Mouse (Mus musculus) spleen, adult 2 months (tissue): ENCODE data around the gene Lime1. TPM values are rescaled to one million over a fixed set of nuclear protein-coding genes. Genes with fewer than 3 reads are reported as not detected.

Experiments
- DNase-seq, 2 experiments: peaks; one replicate each; pipeline versions ENCODE4 v3.0.0 to v3.0.0-alpha.2; 2012 to 2021; ENCODE audit warnings: low spot score in 2 of 2, low read depth in 1 of 2
- H3K27ac ChIP-seq: fragments of 200-500 bp; 2 replicates; pipeline ENCODE4 v1.5.1; 2012; ENCODE audit warnings: low read length, inconsistent platforms; ENCODE audit not compliant: insufficient read depth
- H3K27me3 ChIP-seq: fragments of 200-500 bp; 2 replicates; pipeline ENCODE4 v1.6.1; 2012; ENCODE audit warnings: mild to moderate bottlenecking, moderate library complexity, low read length, inconsistent platforms; ENCODE audit not compliant: control insufficient read depth, insufficient read depth
- H3K36me3 ChIP-seq: fragments of 200-500 bp; 2 replicates; pipeline ENCODE4 v1.6.1; 2012; ENCODE audit warnings: mild to moderate bottlenecking, low read length, inconsistent platforms; ENCODE audit not compliant: control insufficient read depth, insufficient read depth
- H3K4me1 ChIP-seq: fragments of 200-500 bp; 2 replicates; pipeline ENCODE4 v1.6.1; 2011; ENCODE audit warnings: inconsistent platforms; ENCODE audit not compliant: control insufficient read depth, insufficient read depth, insufficient read length
- H3K4me3 ChIP-seq: fragments of 200-500 bp; 2 replicates; pipeline ENCODE4 v1.5.1; 2011; ENCODE audit warnings: mild to moderate bottlenecking, inconsistent platforms; ENCODE audit not compliant: insufficient read depth, insufficient read length; ENCODE audit errors: extremely low read depth
- CTCF ChIP-seq: fragments of 200-500 bp; IDR thresholded peaks from 2 replicates; pipeline ENCODE4 v1.5.1; 2011; ENCODE audit warnings: mild to moderate bottlenecking, inconsistent platforms; ENCODE audit not compliant: insufficient read depth, insufficient read length, insufficient replicate concordance; ENCODE audit errors: extremely low read depth
- POLR2A ChIP-seq: fragments of 200-500 bp; IDR thresholded peaks from 2 replicates; pipeline ENCODE4 v1.6.1; 2011; ENCODE audit warnings: low read depth, low read length, inconsistent platforms
- WGBS: fragments of 180-500 bp; shearing (Covaris S2); methylation state at CpG from one replicate; pipeline ENCODE4 v1.1.7; 2018; 5-methylcytosine and 5-hydroxymethylcytosine counted together
- polyA plus RNA-seq: library from polyadenylated mRNA; depleted of rRNA; stranded (reverse); fragments of >200 nt; gene quantifications from 2 replicates; pipeline ENCODE4 v1.2.3, GENCODE M21; 2012

Lime1 gene
- polyA plus RNA-seq, 1 experiment, result 146 TPM

DNA sequence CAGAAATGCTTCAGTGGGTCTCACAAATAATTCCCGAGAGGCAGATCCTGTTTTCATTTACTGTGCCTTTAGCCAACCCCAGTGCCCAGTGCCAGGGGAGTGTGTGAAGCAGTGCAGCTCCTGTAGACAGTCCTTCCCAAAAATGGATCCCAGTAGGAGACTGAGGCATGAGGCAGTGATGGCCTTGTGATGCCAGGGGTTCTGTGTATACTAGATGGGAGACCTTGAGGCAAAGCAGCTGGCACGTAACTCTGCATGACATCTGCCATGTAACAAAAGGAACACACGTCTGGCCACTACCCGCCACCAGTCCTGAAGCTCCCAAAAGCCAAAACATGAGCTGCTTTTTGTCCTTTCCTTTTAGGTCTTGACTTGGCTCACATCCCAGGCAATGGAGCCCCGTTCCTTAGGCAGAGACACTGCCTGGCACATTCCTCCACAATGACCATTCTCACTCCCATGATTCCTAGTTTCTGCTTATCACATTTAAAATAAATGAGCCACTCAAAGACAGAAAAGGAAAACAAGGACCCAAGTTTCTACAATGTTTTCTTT lies 17.4 kb downstream of the Lime1 start:
- no peak for DNase-seq
- Histone ChIP-seq H3K4me1 (no peaks in the 10 kb centered on the region), H3K27me3 (no peaks in the 10 kb centered on the region), H3K36me3 (no peaks in the 10 kb centered on the region), H3K4me3 (no peak overlapping the region), H3K27ac (no peak overlapping the region)
- 88% methylated on average over 5 of the region's 5 CpGs for WGBS
- TF ChIP-seq CTCF (no peak), POLR2A (no peak)

- no peak for DNase-seq
- no peak overlapping the region for H3K27ac ChIP-seq
- WGBS, result 10% methylated on average over 1 of the region's 1 CpGs
- TF ChIP-seq CTCF (no peak), POLR2A (no peak)
- H3K36me3 ChIP-seq, result no peaks in the 10 kb centered on the region
- H3K27me3 ChIP-seq, result no peaks in the 10 kb centered on the region
- H3K4me1 ChIP-seq, result no peaks in the 10 kb centered on the region
- H3K4me3 ChIP-seq, result no peak overlapping the region
These were observed 21.6 kb downstream of the Lime1 start for GRCm38 (mm10) chr2:181401497-181401896.

DNA sequence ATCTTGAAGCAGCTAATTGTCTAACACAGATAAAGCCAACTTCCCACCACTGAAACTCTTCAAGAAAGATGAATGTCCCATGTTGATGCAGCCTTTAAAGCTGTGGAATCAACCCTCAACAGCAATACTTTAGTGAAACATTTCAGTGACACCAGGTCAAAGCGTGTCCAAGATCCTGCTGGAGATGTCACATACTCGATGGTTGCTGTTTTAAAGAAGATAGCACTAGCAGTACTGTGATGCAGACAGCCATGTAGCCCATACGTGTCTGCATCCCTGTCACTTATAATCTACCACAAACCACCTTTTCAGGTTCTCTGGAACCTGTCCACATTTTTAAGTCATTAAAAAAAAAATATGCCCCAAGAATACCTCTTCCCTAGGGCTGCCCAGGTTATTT lies 23.8 kb downstream of the Lime1 start:
- Histone ChIP-seq H3K36me3 (no peaks in the 10 kb centered on the region), H3K4me3 (no peak overlapping the region), H3K27me3 (no peaks in the 10 kb centered on the region), H3K4me1 (no peaks in the 10 kb centered on the region), H3K27ac (no peak overlapping the region)
- 77% methylated on average over 3 of the region's 3 CpGs for WGBS
- TF ChIP-seq CTCF (no peak), POLR2A (no peak)
- DNase-seq, result no peak

GRCm38 (mm10) chr2:181409643-181410042 lies 29.8 kb downstream of the Lime1 start:
- Histone ChIP-seq H3K4me3 (no peak overlapping the region), H3K27me3 (no peaks in the 10 kb centered on the region), H3K36me3 (no peaks in the 10 kb centered on the region), H3K4me1 (no peaks in the 10 kb centered on the region), H3K27ac (no peak overlapping the region)
- 73% methylated on average over 7 of the region's 7 CpGs for WGBS
- no peak for DNase-seq
- no peak for TF ChIP-seq CTCF

- peak; percentile 28 to 59 for DNase-seq
- WGBS, result 22% methylated on average over 4 of the region's 4 CpGs
These were observed 31.0 kb downstream of the Lime1 start for GRCm38 (mm10) chr2:181410760-181411473.

DNA sequence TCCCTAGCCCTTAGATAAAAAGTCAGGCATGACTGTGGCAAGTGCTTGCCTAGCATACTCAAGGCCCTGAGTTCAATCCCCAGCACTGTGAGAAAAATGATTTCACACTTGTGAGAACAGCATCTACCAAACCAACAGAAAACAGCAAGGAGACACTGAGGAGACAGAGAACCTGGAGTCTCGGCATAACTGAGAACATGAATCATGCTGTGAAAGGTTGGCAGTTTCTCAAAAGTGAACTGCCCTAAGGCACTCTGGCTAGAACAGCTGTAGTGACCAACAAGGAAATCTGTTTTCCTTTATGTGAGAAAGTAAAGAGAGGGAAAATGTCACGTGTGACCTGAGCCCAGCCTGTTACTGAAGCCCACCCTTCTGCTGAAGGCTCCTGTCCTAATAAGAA lies 33.3 kb downstream of the Lime1 start:
- TF ChIP-seq CTCF (no peak), POLR2A (no peak)
- no peak for DNase-seq
- Histone ChIP-seq H3K27me3 (no peaks in the 10 kb centered on the region), H3K4me1 (no peaks in the 10 kb centered on the region), H3K36me3 (no peaks in the 10 kb centered on the region), H3K4me3 (no peak overlapping the region), H3K27ac (no peak overlapping the region)
- WGBS, result 77% methylated on average over 2 of the region's 2 CpGs

More at GRCm38 (mm10) chr2:181410760-181411473, 31.0 kb downstream of the Lime1 start:
- Histone ChIP-seq H3K36me3 (no peaks in the 10 kb centered on the region), H3K27me3 (no peaks in the 10 kb centered on the region), H3K27ac (no peak overlapping the region), H3K4me1 (no peaks in the 10 kb centered on the region), H3K4me3 (no peak overlapping the region)
- TF ChIP-seq CTCF (peak; percentile 71; the same call in 1 of the 2 replicates), POLR2A (no peak)

GRCm38 (mm10) chr2:181415945-181416344 lies 36.1 kb downstream of the Lime1 start:
- Histone ChIP-seq H3K27me3 (no peaks in the 10 kb centered on the region), H3K4me1 (no peaks in the 10 kb centered on the region), H3K36me3 (no peaks in the 10 kb centered on the region), H3K4me3 (no peak overlapping the region), H3K27ac (no peak overlapping the region)
- 59% methylated on average over 3 of the region's 3 CpGs for WGBS
- TF ChIP-seq POLR2A (no peak), CTCF (no peak)
- DNase-seq, result no peak
